Mouse (Mus musculus) liver, embryonic 14.5 days (tissue): ENCODE measurements around the gene Zfp36l2.

Experiments
- CTCF ChIP-seq: IDR thresholded peaks from 2 replicates; pipeline ENCODE4 v1.5.1; 2016; ENCODE audit warnings: antibody characterized with exemption, low read depth, control low read depth
- EP300 ChIP-seq: IDR thresholded peaks from 2 replicates; pipeline ENCODE4 v1.6.1; 2016; ENCODE audit warnings: antibody characterized with exemption, low read depth

DNA sequence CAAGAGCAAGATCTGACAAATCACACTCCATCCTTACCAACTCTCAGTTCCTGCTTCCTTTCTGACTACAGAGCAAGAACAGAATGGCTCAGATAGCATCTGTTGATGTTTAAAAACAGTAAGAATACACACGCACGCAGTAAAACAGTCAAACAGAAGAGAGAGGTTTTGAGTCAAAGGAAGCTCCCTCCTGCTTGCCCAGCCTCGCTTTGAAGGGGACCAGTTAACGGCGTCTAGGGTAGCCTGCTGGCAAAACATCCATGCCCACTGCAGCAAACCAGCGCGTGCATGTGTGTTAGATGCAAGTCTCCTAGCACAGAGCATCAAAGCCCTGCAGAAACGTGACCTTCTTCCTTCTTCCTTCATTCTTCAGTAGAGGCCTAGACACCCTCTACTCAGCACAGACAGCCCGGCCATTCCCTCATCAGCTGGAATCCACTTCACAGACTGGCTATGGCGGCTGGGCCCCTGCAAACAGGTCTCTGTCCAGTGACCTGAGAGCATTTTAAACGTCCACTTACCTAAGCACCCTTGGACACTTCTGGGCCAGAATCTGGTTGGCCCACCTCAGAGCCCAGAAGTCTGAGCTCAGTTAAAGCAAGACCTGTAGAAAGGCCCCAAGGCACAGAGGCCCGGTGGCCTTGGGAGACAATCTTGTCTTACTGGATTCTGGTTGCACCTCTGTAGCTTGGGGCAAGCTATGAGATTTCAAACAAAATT, 24.5 kb downstream of the Zfp36l2 start:
- TF ChIP-seq CTCF (no peak), EP300 (no peak)
